18 mouse cellular contexts compared by ENCODE assay signal in genomic region chr9:66575041-66575877, GRCm38 (mm10). TPM values are rescaled to one million over a fixed set of nuclear protein-coding genes. Genes with fewer than 3 reads are reported as not detected.
DNase-seq lines count a peak whose midpoint lies in the region; ATAC-seq and TF ChIP-seq lines count a peak whose summit lies in the region.
"Had no signal": no experiment of that assay in that cellular context is flagged by ENCODE, and none has a peak within 500 bp of the region (broad histone marks: within the 10 kb centered on the region; RNA-seq: fewer than 3 reads in every experiment).

No protein-coding gene starts in this region.

- H3K27me3 ChIP-seq in lung, postnatal 0 days (replicated peaks; ENCODE audit: insufficient read depth, low read length) = no peaks in the 10 kb centered on the region
- no peaks in the 10 kb centered on the region for H3K27me3 ChIP-seq in liver, embryonic 11.5 days (replicated peaks; ENCODE audit: control insufficient read depth, insufficient read depth, low read length)
- H3K27me3 ChIP-seq in hindbrain, embryonic 12.5 days = no peaks in the 10 kb centered on the region
- H3K27me3 ChIP-seq: kidney, embryonic 15.5 days; midbrain, embryonic 13.5 days; neural tube, embryonic 13.5 days had no signal

- TF ChIP-seq CTCF in lung, postnatal 0 days (IDR thresholded peaks at IDR 0.05) = no peak

- no peak overlapping the region for H3K4me2 ChIP-seq in lung, postnatal 0 days (replicated peaks; ENCODE audit: low read depth, low read length)
- 0 out of 2 replicates have a peak overlapping the region, but pooled peaks have one; percentile 1 for H3K4me2 ChIP-seq in liver, embryonic 11.5 days
- no peak overlapping the region for H3K4me2 ChIP-seq in hindbrain, embryonic 12.5 days (replicated peaks)
- H3K4me2 ChIP-seq: kidney, embryonic 15.5 days; lung, embryonic 14.5 days; midbrain, embryonic 13.5 days; neural tube, embryonic 13.5 days had no signal

- H3K9ac ChIP-seq in lung, postnatal 0 days (replicated peaks; ENCODE audit: low read depth) = no peak overlapping the region
- no peak overlapping the region for H3K9ac ChIP-seq in liver, embryonic 11.5 days (ENCODE audit: low read depth, low read length)
- H3K9ac ChIP-seq in hindbrain, embryonic 12.5 days = no peak overlapping the region
- H3K9ac ChIP-seq: forebrain, postnatal 0 days; kidney, embryonic 15.5 days; lung, embryonic 14.5 days; midbrain, embryonic 13.5 days; neural tube, embryonic 13.5 days had no signal

- intact Hi-C loops in left cerebral cortex, postnatal 4 days (cut with DNase I) = no loop called here

- H3K4me1 ChIP-seq in lung, postnatal 0 days (ENCODE audit: insufficient read depth, low read depth, low read length) = 0 out of 2 replicates have a peak, but pooled peaks cover 3% of the 10 kb centered on the region
- H3K4me1 ChIP-seq in liver, embryonic 11.5 days (replicated peaks; ENCODE audit: control insufficient read depth, insufficient read depth, low read length) = peaks cover 24% of the 10 kb centered on the region
- H3K4me1 ChIP-seq in hindbrain, embryonic 12.5 days = 0 out of 2 replicates have a peak, but pooled peaks cover 3% of the 10 kb centered on the region
- H3K4me1 ChIP-seq: limb, embryonic 10.5 days had no signal

- H3K4me3 ChIP-seq in lung, postnatal 0 days (ENCODE audit: low read depth, low read length) = no peak overlapping the region
- H3K4me3 ChIP-seq in liver, embryonic 11.5 days (ENCODE audit: low read depth, low read length) = no peak overlapping the region
- no peak overlapping the region for H3K4me3 ChIP-seq in hindbrain, embryonic 12.5 days
- H3K4me3 ChIP-seq: forebrain, embryonic 10.5 days; heart, embryonic 10.5 days; kidney, embryonic 15.5 days; limb, embryonic 10.5 days; midbrain, embryonic 13.5 days; neural tube, embryonic 13.5 days had no signal

- H3K9me3 ChIP-seq in lung, postnatal 0 days (ENCODE audit: low read length) = no peaks in the 10 kb centered on the region
- no peaks in the 10 kb centered on the region for H3K9me3 ChIP-seq in liver, embryonic 11.5 days (ENCODE audit: control insufficient read depth, low read length)
- no peaks in the 10 kb centered on the region for H3K9me3 ChIP-seq in hindbrain, embryonic 12.5 days (replicated peaks)
- H3K9me3 ChIP-seq: forebrain, embryonic 10.5 days; heart, embryonic 10.5 days; kidney, embryonic 15.5 days; limb, embryonic 10.5 days; midbrain, embryonic 13.5 days; neural tube, embryonic 13.5 days had no signal

- TF ChIP-seq EP300 in lung, postnatal 0 days (IDR thresholded peaks at IDR 0.05) = no peak

- 53% methylated on average over 1 of the region's 1 CpGs for WGBS in lung, postnatal 0 days
- 79% methylated on average over 1 of the region's 1 CpGs for WGBS in liver, embryonic 11.5 days
- 78% methylated on average over 1 of the region's 1 CpGs for WGBS in hindbrain, embryonic 12.5 days

- DNase-seq in lung, postnatal 0 days (ENCODE audit: low spot score) = peak; percentile 15
- DNase-seq in lung, postnatal 14 days = no peak
- DNase-seq in liver, embryonic 11.5 days (ENCODE audit: low spot score) = no peak
- DNase-seq in cerebellum, postnatal 25 days = no peak
- DNase-seq in left cerebral cortex, postnatal 4 days = no peak
- DNase-seq: cerebellum, adult 8-10 months; embryo, embryonic 11 days; forebrain, postnatal 0 days; lung, embryonic 14.5 days; spleen, adult 18-20 months had no signal

- H3K36me3 ChIP-seq in lung, postnatal 0 days (ENCODE audit: insufficient read depth, low read length) = no peaks in the 10 kb centered on the region
- H3K36me3 ChIP-seq in liver, embryonic 11.5 days (ENCODE audit: control insufficient read depth, insufficient read depth, low read length) = 0 out of 2 replicates have a peak, but pooled peaks cover 3% of the 10 kb centered on the region
- H3K36me3 ChIP-seq in hindbrain, embryonic 12.5 days = no peaks in the 10 kb centered on the region; the same call in 1 of the 2 replicates
- H3K36me3 ChIP-seq: neural tube, embryonic 13.5 days had no signal

- no peak for ATAC-seq in lung, postnatal 0 days
- ATAC-seq in liver, embryonic 11.5 days (replicated peaks; ENCODE audit: low FRiP score) = peak; percentile 45
- 0 out of 2 replicates have a peak, but pooled peaks have one; percentile 9 for ATAC-seq in megakaryocyte progenitor cell, adult 5-6 weeks (replicated peaks; ENCODE audit: poor library complexity)
- ATAC-seq in hindbrain, embryonic 12.5 days (ENCODE audit: low FRiP score) = no peak
- ATAC-seq: forebrain, postnatal 0 days; midbrain, embryonic 13.5 days had no signal

- no peak overlapping the region for H3K27ac ChIP-seq in lung, postnatal 0 days (ENCODE audit: low read length)
- no peak overlapping the region; the same call in 1 of the 2 replicates for H3K27ac ChIP-seq in liver, embryonic 11.5 days (ENCODE audit: low read depth, low read length)
- H3K27ac ChIP-seq in hindbrain, embryonic 12.5 days = no peak overlapping the region
- H3K27ac ChIP-seq: forebrain, embryonic 10.5 days; heart, embryonic 10.5 days; kidney, embryonic 15.5 days; limb, embryonic 10.5 days; midbrain, embryonic 13.5 days; neural tube, embryonic 13.5 days had no signal

RNA-seq across cellular contexts. Expression of gene Usp3, which starts 17.7 kb away (rescaled TPM):
- polyA plus RNA-seq in lung, postnatal 0 days (2015; fragmentation: Nextera tagmentation; extraction: Ambion mirVana) = 45.9 and 51.8 TPM in 2 replicates
- 32.8 and 33.1 TPM in 2 replicates for polyA plus RNA-seq in liver, embryonic 11.5 days (2014; fragmentation: Nextera tagmentation; extraction: Ambion mirVana)
- total RNA-seq in megakaryocyte progenitor cell, adult 5-6 weeks (2015) = 62.6 and 71.6 TPM in 2 replicates
- 43.6 and 48.9 TPM in 2 replicates for total RNA-seq in megakaryocyte progenitor cell, adult 5-6 weeks (2017)
- polyA plus RNA-seq in hindbrain, embryonic 12.5 days (2016; fragmentation: Nextera tagmentation; extraction: Ambion mirVana) = 88.1 and 103 TPM in 2 replicates
- total RNA-seq in left cerebral cortex, postnatal 4 days (2021) = 10 to 100 TPM; 60.7 to 67.3 TPM

Comparison
In these comparisons a context has a peak if more than half of its experiments do, and no peak if none do; other contexts are left out.
1. ATAC-seq: peak in liver, embryonic 11.5 days (single experiment) and megakaryocyte progenitor cell, adult 5-6 weeks (single experiment); none in lung, postnatal 0 days (single experiment) and hindbrain, embryonic 12.5 days (single experiment).